Mouse (Mus musculus) embryonic facial prominence, embryonic 12.5 days (tissue): ENCODE results near the gene Lsm2. TPM values are rescaled to one million over a fixed set of nuclear protein-coding genes. Genes with fewer than 3 reads are reported as not detected.
"Not testable (repeated sequence)": the region's sequence is repeated elsewhere in the genome, so short reads cannot be mapped to it uniquely, and the experiment has no call there.

Experiments used
- ATAC-seq: fragments of 200-750 bp; cut with Nextera tagmentation; 2 replicates; pipeline ENCODE4 v1.8.0; 2017; ENCODE audit not compliant: insufficient number of reproducible peaks, insufficient read depth, low FRiP score, low TSS enrichment
- H3K27ac ChIP-seq: fragments of 300-500 bp; sonication (generic); 2 replicates; pipeline ENCODE4 v1.5.1; 2016; ENCODE audit warnings: mild to moderate bottlenecking
- H3K27me3 ChIP-seq: fragments of 300-500 bp; sonication (generic); 2 replicates; pipeline ENCODE4 v1.6.1; 2016; ENCODE audit warnings: mild to moderate bottlenecking, moderate library complexity
- H3K36me3 ChIP-seq: fragments of 300-500 bp; sonication (generic); 2 replicates; pipeline ENCODE4 v1.6.1; 2016; ENCODE audit warnings: mild to moderate bottlenecking
- H3K4me1 ChIP-seq: fragments of 300-500 bp; sonication (generic); 2 replicates; pipeline ENCODE4 v1.6.1; 2016
- H3K4me2 ChIP-seq: fragments of 300-500 bp; sonication (generic); replicated peaks from 2 replicates; pipeline ENCODE4 v1.6.1; 2016; ENCODE audit warnings: mild to moderate bottlenecking, moderate library complexity
- H3K4me3 ChIP-seq: fragments of 300-500 bp; sonication (generic); 2 replicates; pipeline ENCODE4 v1.5.1; 2016; ENCODE audit warnings: mild to moderate bottlenecking
- H3K9ac ChIP-seq: fragments of 300-500 bp; sonication (generic); 2 replicates; pipeline ENCODE4 v1.6.1; 2016; ENCODE audit warnings: mild to moderate bottlenecking, moderate library complexity
- H3K9me3 ChIP-seq: fragments of 300-500 bp; sonication (generic); 2 replicates; pipeline ENCODE4 v1.6.1; 2016; ENCODE audit warnings: mild to moderate bottlenecking, moderate library complexity
- WGBS: fragments of 180-500 bp; shearing (Covaris S2); methylation state at CpG from one replicate; pipeline ENCODE4 v1.1.7; 2016; 5-methylcytosine and 5-hydroxymethylcytosine counted together
- polyA plus RNA-seq: library from polyadenylated mRNA; unstranded; fragments of >200 nt; fragmentation: Nextera tagmentation; extraction: Ambion mirVana; gene quantifications from 2 replicates; pipeline ENCODE4 v1.2.1, GENCODE M21; 2016

Lsm2 gene
- polyA plus RNA-seq, 1 experiment from 2014 or later: 212 TPM

GRCm38 (mm10) chr17:35026206-35026605 is 44.5 kb downstream of the Lsm2 start:
- ATAC-seq: no peak
- Histone ChIP-seq H3K4me2 (no peak overlapping the region), H3K4me1 (peaks cover 32% of the 10 kb centered on the region), H3K9ac (no peak overlapping the region), H3K27ac (peak overlapping the region; percentile 58; the same call in 1 of the 2 replicates), H3K36me3 (no peaks in the 10 kb centered on the region), H3K27me3 (no peaks in the 10 kb centered on the region), H3K4me3 (no peak overlapping the region), H3K9me3 (no peaks in the 10 kb centered on the region)
- 80% methylated on average over 5 of the region's 5 CpGs for WGBS

- peak; percentile 72 for ATAC-seq
- Histone ChIP-seq H3K4me3 (0 out of 2 replicates have a peak within 1 kb of the TSS, but pooled peaks have one; percentile 10), H3K9me3 (no peaks in the 10 kb centered on the region), H3K36me3 (no peaks in the 10 kb centered on the region), H3K27me3 (no peaks in the 10 kb centered on the region), H3K27ac (peak within 1 kb of the TSS; percentile 75), H3K9ac (peak within 1 kb of the TSS; percentile 46), H3K4me2 (peak within 1 kb of the TSS; percentile 40), H3K4me1 (peaks cover 25% of the 10 kb centered on the region)
- WGBS: 33% methylated on average over 13 of the region's 13 CpGs
Measured at GRCm38 (mm10) chr17:35027277-35028068, 45.8 kb downstream of the Lsm2 start, which contains the start of gene Sapcd1. TSS of gene Sapcd1 (minus strand) at chr17:35028016.

GRCm38 (mm10) chr17:35028315-35028714 is 46.7 kb downstream of the Lsm2 start:
- H3K9me3 ChIP-seq: no peaks in the 10 kb centered on the region

GRCm38 (mm10) chr17:35029691-35030532 is 48.2 kb downstream of the Lsm2 start:
- no peak overlapping the region for H3K4me3 ChIP-seq

More at GRCm38 (mm10) chr17:35028315-35028714, 46.7 kb downstream of the Lsm2 start:
- Histone ChIP-seq H3K27me3 (no peaks in the 10 kb centered on the region), H3K27ac (no peak overlapping the region), H3K4me3 (no peak overlapping the region), H3K4me1 (peaks cover 25% of the 10 kb centered on the region), H3K4me2 (no peak overlapping the region), H3K9ac (no peak overlapping the region), H3K36me3 (no peaks in the 10 kb centered on the region)
- no peak for ATAC-seq
- WGBS: 71% methylated on average over 2 of the region's 2 CpGs

GRCm38 (mm10) chr17:35031272-35031671 is 49.6 kb downstream of the Lsm2 start:
- Histone ChIP-seq H3K36me3 (no peaks in the 10 kb centered on the region), H3K9ac (peak overlapping the region; percentile 8; the same call in 1 of the 2 replicates), H3K27me3 (no peaks in the 10 kb centered on the region), H3K4me3 (no peak overlapping the region), H3K4me1 (peaks cover 17% of the 10 kb centered on the region), H3K4me2 (no peak overlapping the region), H3K9me3 (no peaks in the 10 kb centered on the region), H3K27ac (no peak overlapping the region)
- ATAC-seq: no peak
- 91% methylated on average over 11 of the region's 11 CpGs for WGBS

More at GRCm38 (mm10) chr17:35029691-35030532, 48.2 kb downstream of the Lsm2 start:
- Histone ChIP-seq H3K9me3 (no peaks in the 10 kb centered on the region), H3K4me2 (no peak overlapping the region; the same call in 1 of the 2 replicates), H3K9ac (no peak overlapping the region), H3K27me3 (no peaks in the 10 kb centered on the region), H3K4me1 (peaks cover 19% of the 10 kb centered on the region), H3K27ac (no peak overlapping the region), H3K36me3 (no peaks in the 10 kb centered on the region)
- ATAC-seq: no peak
- 32% methylated on average over 19 of the region's 19 CpGs for WGBS

GRCm38 (mm10) chr17:35031880-35032279 is 50.2 kb downstream of the Lsm2 start:
- Histone ChIP-seq H3K4me2 (no peak overlapping the region), H3K9me3 (no peaks in the 10 kb centered on the region), H3K4me3 (no peak overlapping the region), H3K4me1 (peaks cover 14% of the 10 kb centered on the region), H3K27ac (no peak overlapping the region), H3K27me3 (no peaks in the 10 kb centered on the region), H3K36me3 (no peaks in the 10 kb centered on the region), H3K9ac (no peak overlapping the region)
- no peak for ATAC-seq
- 86% methylated on average over 7 of the region's 7 CpGs for WGBS

GRCm38 (mm10) chr17:35032323-35032870 is 50.7 kb downstream of the Lsm2 start:
- peaks cover 11% of the 10 kb centered on the region for H3K4me1 ChIP-seq
- H3K9me3 ChIP-seq: no peaks in the 10 kb centered on the region
- no peaks in the 10 kb centered on the region for H3K36me3 ChIP-seq
- WGBS: 72% methylated on average over 8 of the region's 8 CpGs
- H3K27me3 ChIP-seq: no peaks in the 10 kb centered on the region
- no peak overlapping the region for H3K4me3 ChIP-seq
- no peak overlapping the region for H3K9ac ChIP-seq
- no peak overlapping the region for H3K27ac ChIP-seq
- no peak for ATAC-seq
- H3K4me2 ChIP-seq: no peak overlapping the region

- WGBS: 79% methylated on average over 1 of the region's 1 CpGs
- not testable (repeated sequence) for H3K9ac ChIP-seq, H3K27me3 ChIP-seq, H3K36me3 ChIP-seq, H3K27ac ChIP-seq, H3K4me3 ChIP-seq, H3K4me2 ChIP-seq, H3K4me1 ChIP-seq, H3K9me3 ChIP-seq, ATAC-seq
Measured at GRCm38 (mm10) chr17:35033703-35034102, 52.0 kb downstream of the Lsm2 start.

GRCm38 (mm10) chr17:35034896-35035295 is 53.2 kb downstream of the Lsm2 start:
- no peaks in the 10 kb centered on the region for H3K36me3 ChIP-seq
- ATAC-seq: no peak
- H3K9me3 ChIP-seq: no peaks in the 10 kb centered on the region
- WGBS: 68% methylated on average over 6 of the region's 6 CpGs
- no peak overlapping the region for H3K4me3 ChIP-seq
- no peaks in the 10 kb centered on the region for H3K27me3 ChIP-seq
- H3K4me1 ChIP-seq: peaks cover 2% of the 10 kb centered on the region; the same call in 1 of the 2 replicates
- H3K27ac ChIP-seq: no peak overlapping the region
- no peak overlapping the region for H3K9ac ChIP-seq
- H3K4me2 ChIP-seq: no peak overlapping the region
